Mouse (Mus musculus) forebrain, embryonic 14.5 days (tissue): ENCODE measurements around the gene Card19. TPM values are rescaled to one million over a fixed set of nuclear protein-coding genes. Genes with fewer than 3 reads are reported as not detected.

Source experiments
- ATAC-seq: fragments of 200-750 bp; cut with Nextera tagmentation; 2 replicates; pipeline ENCODE4 v1.8.0; 2017; ENCODE audit warnings: mild to moderate bottlenecking, moderate library complexity
- DNase-seq: peaks from one replicate; pipeline ENCODE4 v3.0.0-alpha.2; 2015; ENCODE audit warnings: low spot score
- H3K27ac ChIP-seq: fragments of 300-500 bp; sonication (generic); 2 replicates; pipeline ENCODE4 v1.5.1; 2014; ENCODE audit warnings: low read depth, mild to moderate bottlenecking, control low read depth, low read length, moderate library complexity
- H3K27me3 ChIP-seq: fragments of 300-500 bp; sonication (generic); replicated peaks from 2 replicates; pipeline ENCODE4 v1.6.1; 2014; ENCODE audit warnings: low read length, control low read depth, mixed read lengths; ENCODE audit not compliant: control insufficient read depth, insufficient read depth
- H3K36me3 ChIP-seq: fragments of 300-500 bp; sonication (generic); 2 replicates; pipeline ENCODE4 v1.6.1; 2014; ENCODE audit warnings: low read length, control low read depth; ENCODE audit not compliant: control insufficient read depth, insufficient read depth
- H3K4me1 ChIP-seq: fragments of 300-500 bp; sonication (generic); 2 replicates; pipeline ENCODE4 v1.6.1; 2014; ENCODE audit warnings: antibody characterized with exemption, low read length, control low read depth; ENCODE audit not compliant: control insufficient read depth, insufficient read depth
- H3K4me2 ChIP-seq: fragments of 300-500 bp; sonication (generic); 2 replicates; pipeline ENCODE4 v1.6.1; 2014; ENCODE audit warnings: mild to moderate bottlenecking, control low read depth, low read length
- H3K4me3 ChIP-seq: fragments of 300-500 bp; sonication (generic); 2 replicates; pipeline ENCODE4 v1.5.1; 2014; ENCODE audit warnings: low read depth, low read length, control low read depth
- H3K9ac ChIP-seq: fragments of 300-500 bp; sonication (generic); 2 replicates; pipeline ENCODE4 v1.6.1; 2014; ENCODE audit warnings: mild to moderate bottlenecking, low read length, control low read depth, moderate library complexity
- H3K9me3 ChIP-seq: fragments of 300-500 bp; sonication (generic); replicated peaks from 2 replicates; pipeline ENCODE4 v1.6.1; 2016; ENCODE audit warnings: low read length, control low read depth, mixed read lengths; ENCODE audit not compliant: control insufficient read depth
- WGBS: fragments of 180-500 bp; shearing (Covaris S2); extraction: QIAGEN DNeasy Blood & Tissue Kit; methylation state at CpG from one replicate; pipeline ENCODE4 v1.1.7; 2014; 5-methylcytosine and 5-hydroxymethylcytosine counted together
- polyA plus RNA-seq: library from polyadenylated mRNA; unstranded; fragments of >200 nt; fragmentation: Nextera tagmentation; extraction: Ambion mirVana; gene quantifications from 2 replicates; pipeline ENCODE4 v1.2.1, GENCODE M21; 2014

The Card19 gene
- polyA plus RNA-seq, 1 experiment from 2014 or later = 23.8 TPM

GRCm38 (mm10) chr13:49248467-49248862 is 32.6 kb upstream of the Card19 start, which contains the start of gene Susd3:
TSS of gene Susd3 (minus strand) at chr13:49248706.
- WGBS = 22% methylated on average over 8 of the region's 8 CpGs
- ATAC-seq = no peak

GRCm38 (mm10) chr13:49247740-49248466 is 32.1 kb upstream of the Card19 start:
- no peak overlapping the region for H3K27ac ChIP-seq
- peaks cover 21% of the 10 kb centered on the region for H3K27me3 ChIP-seq
- ATAC-seq (peak; percentile 46; the same call in 1 of the 2 replicates), DNase-seq (peak; percentile 29)
- peak overlapping the region; percentile 41 for H3K9ac ChIP-seq
- H3K9me3 ChIP-seq = no peaks in the 10 kb centered on the region
- H3K4me3 ChIP-seq = peak overlapping the region; percentile 30
- H3K4me2 ChIP-seq = peak overlapping the region; percentile 53
- peaks cover 6% of the 10 kb centered on the region; the same call in 1 of the 2 replicates for H3K4me1 ChIP-seq
- WGBS = 3% methylated on average over 58 of the region's 58 CpGs
- H3K36me3 ChIP-seq = no peaks in the 10 kb centered on the region

More at GRCm38 (mm10) chr13:49248467-49248862, 32.6 kb upstream of the Card19 start, which contains the start of gene Susd3:
- Histone ChIP-seq H3K9ac (peak within 1 kb of the TSS; percentile 41), H3K4me3 (peak within 1 kb of the TSS; percentile 30), H3K27ac (no peak within 1 kb of the TSS), H3K4me1 (peaks cover 6% of the 10 kb centered on the region; the same call in 1 of the 2 replicates), H3K36me3 (no peaks in the 10 kb centered on the region), H3K4me2 (peak within 1 kb of the TSS; percentile 53), H3K27me3 (peaks cover 21% of the 10 kb centered on the region), H3K9me3 (no peaks in the 10 kb centered on the region)
- no peak for DNase-seq

GRCm38 (mm10) chr13:49247232-49247739 is 31.4 kb upstream of the Card19 start:
- DNase-seq (no peak), ATAC-seq (no peak)
- Histone ChIP-seq H3K4me3 (peak overlapping the region; percentile 30), H3K9me3 (no peaks in the 10 kb centered on the region), H3K36me3 (no peaks in the 10 kb centered on the region), H3K27me3 (peaks cover 21% of the 10 kb centered on the region), H3K4me2 (peak overlapping the region; percentile 53), H3K9ac (peak overlapping the region; percentile 41; the same call in 1 of the 2 replicates), H3K27ac (no peak overlapping the region), H3K4me1 (peaks cover 6% of the 10 kb centered on the region; the same call in 1 of the 2 replicates)
- WGBS = 42% methylated on average over 12 of the region's 12 CpGs

- DNase-seq (no peak), ATAC-seq (no peak)
- H3K9ac ChIP-seq = no peak overlapping the region
- no peak overlapping the region for H3K27ac ChIP-seq
- H3K27me3 ChIP-seq = peaks cover 21% of the 10 kb centered on the region
- H3K4me3 ChIP-seq = no peak overlapping the region
- 68% methylated on average over 2 of the region's 2 CpGs for WGBS
- H3K36me3 ChIP-seq = no peaks in the 10 kb centered on the region
- H3K9me3 ChIP-seq = no peaks in the 10 kb centered on the region
- H3K4me1 ChIP-seq = peaks cover 6% of the 10 kb centered on the region; the same call in 1 of the 2 replicates
- H3K4me2 ChIP-seq = no peak overlapping the region
Observed at GRCm38 (mm10) chr13:49246626-49247025, 30.8 kb upstream of the Card19 start.

- H3K9me3 ChIP-seq = no peaks in the 10 kb centered on the region
- no peak for DNase-seq
- H3K4me3 ChIP-seq = no peak overlapping the region
- no peak overlapping the region for H3K4me2 ChIP-seq
- H3K27me3 ChIP-seq = peaks cover 21% of the 10 kb centered on the region
- H3K27ac ChIP-seq = no peak overlapping the region
- ATAC-seq = no peak
- H3K9ac ChIP-seq = no peak overlapping the region
- H3K4me1 ChIP-seq = peaks cover 6% of the 10 kb centered on the region; the same call in 1 of the 2 replicates
- 77% methylated on average over 3 of the region's 3 CpGs for WGBS
- no peaks in the 10 kb centered on the region for H3K36me3 ChIP-seq
Observed at GRCm38 (mm10) chr13:49246011-49246410, 30.2 kb upstream of the Card19 start.

- 47% methylated on average over 4 of the region's 4 CpGs for WGBS
- Histone ChIP-seq H3K36me3 (no peaks in the 10 kb centered on the region), H3K27ac (no peak overlapping the region)
Observed at GRCm38 (mm10) chr13:49245251-49245650, 29.4 kb upstream of the Card19 start.

GRCm38 (mm10) chr13:49243492-49243891 is 27.7 kb upstream of the Card19 start:
- no peaks in the 10 kb centered on the region for H3K36me3 ChIP-seq
- no peak overlapping the region for H3K9ac ChIP-seq
- no peak overlapping the region for H3K27ac ChIP-seq
- WGBS = 98% methylated on average over 2 of the region's 2 CpGs
- no peak for ATAC-seq
- H3K27me3 ChIP-seq = peaks cover 18% of the 10 kb centered on the region
- peaks cover 6% of the 10 kb centered on the region; the same call in 1 of the 2 replicates for H3K4me1 ChIP-seq
- H3K4me3 ChIP-seq = no peak overlapping the region
- DNase-seq = no peak
- no peak overlapping the region for H3K4me2 ChIP-seq
- H3K9me3 ChIP-seq = no peaks in the 10 kb centered on the region

More at GRCm38 (mm10) chr13:49245251-49245650, 29.4 kb upstream of the Card19 start:
- Histone ChIP-seq H3K9me3 (no peaks in the 10 kb centered on the region), H3K27me3 (peaks cover 21% of the 10 kb centered on the region), H3K4me3 (no peak overlapping the region), H3K4me1 (peaks cover 6% of the 10 kb centered on the region; the same call in 1 of the 2 replicates), H3K4me2 (no peak overlapping the region), H3K9ac (no peak overlapping the region)
- ATAC-seq (no peak), DNase-seq (no peak)

- WGBS = 83% methylated on average over 9 of the region's 9 CpGs
- Histone ChIP-seq H3K9me3 (no peaks in the 10 kb centered on the region), H3K27ac (no peak overlapping the region), H3K9ac (no peak overlapping the region), H3K4me3 (no peak overlapping the region), H3K36me3 (no peaks in the 10 kb centered on the region), H3K4me1 (peaks cover under 1% of the 10 kb centered on the region; the same call in 1 of the 2 replicates), H3K4me2 (no peak overlapping the region), H3K27me3 (peaks cover 8% of the 10 kb centered on the region)
- ATAC-seq = no peak
- DNase-seq = no peak
Observed at GRCm38 (mm10) chr13:49242321-49243065, 26.7 kb upstream of the Card19 start.
